Mouse (Mus musculus) intestine, postnatal 0 days (tissue): ENCODE measurements around the gene Gm42417. TPM values are rescaled to one million over a fixed set of nuclear protein-coding genes. Genes with fewer than 3 reads are reported as not detected.

Experiments used
- ATAC-seq: fragments of 200-750 bp; cut with Nextera tagmentation; 2 replicates; pipeline ENCODE4 v1.8.0; 2017; ENCODE audit warnings: mild to moderate bottlenecking, moderate TSS enrichment, moderate library complexity
- H3K27ac ChIP-seq: fragments of 300-500 bp; sonication (generic); 2 replicates; pipeline ENCODE4 v1.5.1; 2014; ENCODE audit warnings: mild to moderate bottlenecking, low read depth, low read length, moderate library complexity
- H3K27me3 ChIP-seq: fragments of 300-500 bp; sonication (generic); replicated peaks from 2 replicates; pipeline ENCODE4 v1.6.1; 2014; ENCODE audit warnings: low read length, mixed read lengths; ENCODE audit not compliant: control insufficient read depth, insufficient read depth
- H3K36me3 ChIP-seq: fragments of 300-500 bp; sonication (generic); 2 replicates; pipeline ENCODE4 v1.6.1; 2014; ENCODE audit warnings: mild to moderate bottlenecking, moderate library complexity; ENCODE audit not compliant: control insufficient read depth, insufficient read depth
- H3K4me1 ChIP-seq: fragments of 300-500 bp; sonication (generic); replicated peaks from 2 replicates; pipeline ENCODE4 v1.6.1; 2014; ENCODE audit warnings: antibody characterized with exemption, low read length, mixed read lengths; ENCODE audit not compliant: control insufficient read depth, insufficient read depth
- H3K4me2 ChIP-seq: fragments of 300-500 bp; sonication (generic); replicated peaks from 2 replicates; pipeline ENCODE4 v1.6.1; 2014; ENCODE audit warnings: low read depth, mild to moderate bottlenecking, moderate library complexity
- H3K4me3 ChIP-seq: fragments of 300-500 bp; sonication (generic); 2 replicates; pipeline ENCODE4 v1.5.1; 2014; ENCODE audit warnings: low read depth, low read length
- H3K9ac ChIP-seq: fragments of 300-500 bp; sonication (generic); 2 replicates; pipeline ENCODE4 v1.6.1; 2014; ENCODE audit warnings: mild to moderate bottlenecking, low read depth, low read length
- H3K9me3 ChIP-seq: fragments of 300-500 bp; sonication (generic); 2 replicates; pipeline ENCODE4 v1.6.1; 2016; ENCODE audit warnings: mixed run types; ENCODE audit not compliant: control insufficient read depth
- CTCF ChIP-seq: sonication (generic); IDR thresholded peaks from 2 replicates; pipeline ENCODE4 v1.5.1; 2016; ENCODE audit warnings: low read depth, mild to moderate bottlenecking, control low read depth, antibody characterized with exemption, moderate library complexity
- WGBS: fragments of 180-500 bp; shearing (Covaris S2); extraction: QIAGEN DNeasy Blood & Tissue Kit; methylation state at CpG from one replicate; pipeline ENCODE4 v1.1.7; 2014; 5-methylcytosine and 5-hydroxymethylcytosine counted together
- polyA plus RNA-seq: library from polyadenylated mRNA; unstranded; fragments of >200 nt; fragmentation: Nextera tagmentation; extraction: Ambion mirVana; gene quantifications from 2 replicates; pipeline ENCODE4 v1.2.1, GENCODE M21; 2015

The Gm42417 gene
- polyA plus RNA-seq, 1 experiment from 2014 or later = 0.22 TPM

GRCm38 (mm10) chr1:36560903-36561302 lies 21.7 kb upstream of the Gm42417 start:
- Histone ChIP-seq H3K4me1 (no peaks in the 10 kb centered on the region), H3K27ac (no peak overlapping the region), H3K9me3 (no peaks in the 10 kb centered on the region), H3K36me3 (no peaks in the 10 kb centered on the region), H3K27me3 (no peaks in the 10 kb centered on the region), H3K4me2 (no peak overlapping the region), H3K9ac (no peak overlapping the region), H3K4me3 (no peak overlapping the region)
- ATAC-seq = no peak
- TF ChIP-seq CTCF = no peak
- WGBS = 60% methylated on average over 6 of the region's 6 CpGs

- ATAC-seq = no peak
- Histone ChIP-seq H3K27ac (no peak overlapping the region), H3K9me3 (no peaks in the 10 kb centered on the region), H3K4me2 (no peak overlapping the region), H3K4me1 (peaks cover 4% of the 10 kb centered on the region; the same call in 1 of the 2 replicates), H3K36me3 (no peaks in the 10 kb centered on the region; the same call in 1 of the 2 replicates), H3K9ac (no peak overlapping the region), H3K4me3 (no peak overlapping the region), H3K27me3 (no peaks in the 10 kb centered on the region)
- 80% methylated on average over 5 of the region's 5 CpGs for WGBS
- TF ChIP-seq CTCF = no peak
Measured at GRCm38 (mm10) chr1:36559888-36560287, 20.7 kb upstream of the Gm42417 start.

GRCm38 (mm10) chr1:36559256-36559655 lies 20.0 kb upstream of the Gm42417 start:
- H3K4me1 ChIP-seq = peaks cover 4% of the 10 kb centered on the region; the same call in 1 of the 2 replicates
- H3K9me3 ChIP-seq = no peaks in the 10 kb centered on the region
- H3K9ac ChIP-seq = no peak overlapping the region
- peak overlapping the region; percentile 83 for H3K4me2 ChIP-seq
- no peak overlapping the region for H3K27ac ChIP-seq
- no peak overlapping the region for H3K4me3 ChIP-seq
- no peaks in the 10 kb centered on the region; the same call in 1 of the 2 replicates for H3K36me3 ChIP-seq
- 36% methylated on average over 4 of the region's 4 CpGs for WGBS
- no peak for ATAC-seq
- no peaks in the 10 kb centered on the region for H3K27me3 ChIP-seq
- TF ChIP-seq CTCF = no peak

GRCm38 (mm10) chr1:36558031-36558993 lies 19.1 kb upstream of the Gm42417 start, which contains the start of gene Sema4c:
TSS of gene Sema4c (minus strand) at chr1:36558349.
- no peaks in the 10 kb centered on the region for H3K9me3 ChIP-seq
- ATAC-seq = peak; percentile 35
- H3K27ac ChIP-seq = peak within 1 kb of the TSS; percentile 90
- H3K4me1 ChIP-seq = peaks cover 4% of the 10 kb centered on the region; the same call in 1 of the 2 replicates
- peak within 1 kb of the TSS; percentile 80 for H3K9ac ChIP-seq
- H3K4me2 ChIP-seq = peak within 1 kb of the TSS; percentile 83
- no peak for TF ChIP-seq CTCF
- H3K36me3 ChIP-seq = peaks cover 8% of the 10 kb centered on the region; the same call in 1 of the 2 replicates
- WGBS = 3% methylated on average over 61 of the region's 69 CpGs
- H3K27me3 ChIP-seq = no peaks in the 10 kb centered on the region
- H3K4me3 ChIP-seq = peak within 1 kb of the TSS; percentile 81

GRCm38 (mm10) chr1:36557457-36558011 lies 18.3 kb upstream of the Gm42417 start:
- WGBS = under 1% methylated on average over 42 of the region's 48 CpGs
- Histone ChIP-seq H3K4me1 (peaks cover 4% of the 10 kb centered on the region; the same call in 1 of the 2 replicates), H3K9ac (peak overlapping the region; percentile 80)

More at GRCm38 (mm10) chr1:36557457-36558011, 18.3 kb upstream of the Gm42417 start:
- H3K27ac ChIP-seq = peak overlapping the region; percentile 90
- H3K36me3 ChIP-seq = peaks cover 15% of the 10 kb centered on the region
- H3K27me3 ChIP-seq = no peaks in the 10 kb centered on the region
- H3K9me3 ChIP-seq = no peaks in the 10 kb centered on the region
- H3K4me3 ChIP-seq = peak overlapping the region; percentile 81
- H3K4me2 ChIP-seq = peak overlapping the region; percentile 83
- ATAC-seq = peak; percentile 53
- TF ChIP-seq CTCF = no peak
